Mouse (Mus musculus): ENCODE measurements around the gene Osbpl8. TPM values are rescaled to one million over a fixed set of nuclear protein-coding genes. Genes with fewer than 3 reads are reported as not detected.

Osbpl8 gene
- total and polyA plus RNA-seq, 3 experiments = 12.9 to 26.4 (median 23.4) TPM

GRCm38 (mm10) chr10:111339296-111339695 lies 174.7 kb downstream of the Osbpl8 start:
- H3K36me3 ChIP-seq (replicated peaks in 1 of 2; ENCODE audit: control insufficient read depth in 1 of 2, insufficient read depth in 1 of 2, low read length in 1 of 2) = no peaks in the 10 kb centered on the region
- no peak overlapping the region for H3K27ac ChIP-seq (ENCODE audit: insufficient read depth, low read depth)
- H3K79me2 ChIP-seq (replicated peaks; ENCODE audit: control insufficient read depth, extremely low read depth, insufficient read depth, poor library complexity, severe bottlenecking) = no peaks in the 10 kb centered on the region
- dilution Hi-C loops (cut with MboI; ENCODE audit: extremely low pct_ligation_motif_present, extremely low pct_unique_long_range_greater_than_20kb, low sequenced_read_pairs) (no loop called here), in situ Hi-C loops (cut with MboI; ENCODE audit: low pct_ligation_motif_present, low pct_unique_long_range_greater_than_20kb, low sequenced_read_pairs) (no loop called here)
- no peak overlapping the region for H3K4me3 ChIP-seq (replicated peaks in 1 of 3; ENCODE audit: low read depth in 2 of 3, low read length in 2 of 3, poor library complexity in 1 of 3)
- H3K9me3 ChIP-seq (replicated peaks; ENCODE audit: low read length) = no peaks in the 10 kb centered on the region
- no peak overlapping the region for H3K4me2 ChIP-seq (ENCODE audit: insufficient read depth, low read depth, poor library complexity, severe bottlenecking)
- no peak for TF ChIP-seq IRF4 (IDR thresholded peaks at IDR 0.05; ENCODE audit: low read depth, low read length)
- TF ChIP-seq ZNF384 (IDR thresholded peaks at IDR 0.05; ENCODE audit: low read depth, low read length) = no peak
- TF ChIP-seq NRF1 (IDR thresholded peaks at IDR 0.05; ENCODE audit: low read depth, low read length) = no peak
- TF ChIP-seq JUN (IDR thresholded peaks at IDR 0.05; ENCODE audit: insufficient read depth, low read depth, low read length) = no peak
- no peak for TF ChIP-seq ELF1 (IDR thresholded peaks at IDR 0.05; ENCODE audit: low read depth, low read length)
- no peak for TF ChIP-seq MXI1 (IDR thresholded peaks at IDR 0.05; ENCODE audit: low read depth, low read length)
- TF ChIP-seq ZMIZ1 (IDR thresholded peaks at IDR 0.05; ENCODE audit: low read depth, low read length) = no peak
- TF ChIP-seq MAFK (IDR thresholded peaks at IDR 0.05; ENCODE audit: insufficient replicate concordance, low read length) = no peak
- no peak for DNase-seq (ENCODE audit: extremely low read depth)
- H3K9ac ChIP-seq (ENCODE audit: insufficient read depth, low read depth) = no peak overlapping the region
- H3K27me3 ChIP-seq (replicated peaks) = no peaks in the 10 kb centered on the region
- H3K4me1 ChIP-seq (ENCODE audit: control insufficient read depth in 1 of 2, insufficient read depth in 2 of 2) = peaks cover under 1 to 4% of the 10 kb centered on the region in 2 experiments; a peak in 2 of 4 replicates

GRCm38 (mm10) chr10:111341761-111342160 lies 177.2 kb downstream of the Osbpl8 start:
- no peak overlapping the region for H3K4me2 ChIP-seq (ENCODE audit: insufficient read depth, low read depth, poor library complexity, severe bottlenecking)
- DNase-seq (ENCODE audit: extremely low read depth) = no peak
- no peaks in the 10 kb centered on the region for H3K9me3 ChIP-seq (replicated peaks; ENCODE audit: low read length)
- TF ChIP-seq JUND (conservative IDR thresholded peaks at IDR 0.05; ENCODE audit: low read depth, low read length) (no peak), ZNF384 (IDR thresholded peaks at IDR 0.05; ENCODE audit: low read depth, low read length) (no peak), ZMIZ1 (IDR thresholded peaks at IDR 0.05; ENCODE audit: low read depth, low read length) (no peak), KAT2A (IDR thresholded peaks at IDR 0.05; ENCODE audit: insufficient replicate concordance, low read length) (no peak)
- no peaks in the 10 kb centered on the region for H3K79me2 ChIP-seq (replicated peaks; ENCODE audit: control insufficient read depth, extremely low read depth, insufficient read depth, poor library complexity, severe bottlenecking)
- H3K4me3 ChIP-seq (replicated peaks in 1 of 3; ENCODE audit: low read depth in 2 of 3, low read length in 2 of 3, poor library complexity in 1 of 3) = no peak overlapping the region
- H3K9ac ChIP-seq (ENCODE audit: insufficient read depth, low read depth) = no peak overlapping the region
- H3K27ac ChIP-seq (ENCODE audit: insufficient read depth, low read depth) = no peak overlapping the region
- dilution Hi-C loops (cut with MboI; ENCODE audit: extremely low pct_ligation_motif_present, extremely low pct_unique_long_range_greater_than_20kb, low sequenced_read_pairs) (no loop called here), in situ Hi-C loops (cut with MboI; ENCODE audit: low pct_ligation_motif_present, low pct_unique_long_range_greater_than_20kb, low sequenced_read_pairs) (no loop called here)
- H3K36me3 ChIP-seq (replicated peaks in 1 of 2; ENCODE audit: control insufficient read depth in 1 of 2, insufficient read depth in 1 of 2, low read length in 1 of 2) = no peaks in the 10 kb centered on the region
- peaks cover 0 to 8% of the 10 kb centered on the region in 2 experiments; a peak in 2 of 4 replicates for H3K4me1 ChIP-seq (ENCODE audit: control insufficient read depth in 1 of 2, insufficient read depth in 2 of 2)
- H3K27me3 ChIP-seq (replicated peaks) = no peaks in the 10 kb centered on the region

DNA sequence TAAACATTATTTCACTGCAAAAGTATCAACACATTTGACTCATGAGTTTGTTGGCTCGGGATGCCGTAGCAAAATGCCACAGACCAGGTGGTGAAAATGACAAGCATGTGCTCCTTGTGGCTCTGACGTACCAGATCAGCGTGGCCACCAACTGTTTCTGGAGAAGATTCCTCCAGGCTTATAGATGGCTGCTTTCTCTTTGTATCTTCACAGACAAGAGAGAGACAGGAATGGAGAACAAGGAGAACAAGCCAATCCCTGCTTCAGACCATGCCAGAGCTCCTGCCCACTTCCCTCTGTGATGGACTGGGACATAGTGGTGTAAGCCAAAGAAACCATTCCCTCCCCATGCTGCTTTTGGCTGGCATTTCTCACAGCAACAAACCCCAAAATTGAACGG lies 179.0 kb downstream of the Osbpl8 start:
- dilution Hi-C loops (cut with MboI; ENCODE audit: extremely low pct_ligation_motif_present, extremely low pct_unique_long_range_greater_than_20kb, low sequenced_read_pairs) = no loop called here
- DNase-seq (ENCODE audit: extremely low read depth) = no peak
- Histone ChIP-seq H3K27ac (ENCODE audit: insufficient read depth, low read depth) (no peak overlapping the region), H3K9ac (ENCODE audit: insufficient read depth, low read depth) (no peak overlapping the region; the same call in 1 of the 2 replicates), H3K9me3 (replicated peaks; ENCODE audit: low read length) (no peaks in the 10 kb centered on the region), H3K4me2 (ENCODE audit: insufficient read depth, low read depth, poor library complexity, severe bottlenecking) (peak overlapping the region; percentile 64; the same call in 1 of the 2 replicates), H3K4me3 (replicated peaks in 1 of 3; ENCODE audit: low read depth in 2 of 3, low read length in 2 of 3, poor library complexity in 1 of 3) (no peak overlapping the region), H3K4me1 (ENCODE audit: control insufficient read depth in 1 of 2, insufficient read depth in 2 of 2) (peaks cover 0 to 8% of the 10 kb centered on the region in 2 experiments; a peak in 2 of 4 replicates), H3K79me2 (replicated peaks; ENCODE audit: control insufficient read depth, extremely low read depth, insufficient read depth, poor library complexity, severe bottlenecking) (no peaks in the 10 kb centered on the region), H3K36me3 (replicated peaks in 1 of 2; ENCODE audit: control insufficient read depth in 1 of 2, insufficient read depth in 1 of 2, low read length in 1 of 2) (no peaks in the 10 kb centered on the region), H3K27me3 (replicated peaks) (no peaks in the 10 kb centered on the region)
- in situ Hi-C loops (cut with MboI; ENCODE audit: low pct_ligation_motif_present, low pct_unique_long_range_greater_than_20kb, low sequenced_read_pairs) = no loop called here
- TF ChIP-seq MAX (IDR thresholded peaks at IDR 0.05; ENCODE audit: low read length) = no peak
- TF ChIP-seq E2F4 (IDR thresholded peaks at IDR 0.05; ENCODE audit: insufficient replicate concordance, low read depth, low read length) = no peak
- no peak for TF ChIP-seq SMC3 (IDR thresholded peaks at IDR 0.05; ENCODE audit: low read depth, low read length)
- no peak for TF ChIP-seq MYC (IDR thresholded peaks at IDR 0.05; ENCODE audit: low read depth, low read length)
- no peak for TF ChIP-seq POLR2AphosphoS2 (IDR thresholded peaks at IDR 0.05; ENCODE audit: low read depth, low read length)
- no peak for TF ChIP-seq IRF4 (IDR thresholded peaks at IDR 0.05; ENCODE audit: low read depth, low read length)
- no peak for TF ChIP-seq NELFE (IDR thresholded peaks at IDR 0.05; ENCODE audit: low read depth, low read length)
- TF ChIP-seq USF2 (conservative IDR thresholded peaks at IDR 0.05; ENCODE audit: low read depth, low read length) = no peak
- no peak for TF ChIP-seq NRF1 (IDR thresholded peaks at IDR 0.05; ENCODE audit: low read depth, low read length)
- TF ChIP-seq JUND (conservative IDR thresholded peaks at IDR 0.05; ENCODE audit: low read depth, low read length) = no peak
- TF ChIP-seq JUN (IDR thresholded peaks at IDR 0.05; ENCODE audit: insufficient read depth, low read depth, low read length) = no peak
- TF ChIP-seq ZC3H11A (IDR thresholded peaks at IDR 0.05; ENCODE audit: low read depth, low read length) = no peak
- TF ChIP-seq ZNF384 (IDR thresholded peaks at IDR 0.05; ENCODE audit: low read depth, low read length) = no peak
- no peak for TF ChIP-seq CHD1 (IDR thresholded peaks at IDR 0.05; ENCODE audit: low read depth, low read length)

All from CH12.LX (cell line).